Mouse (Mus musculus) kidney, adult 2 months (tissue): ENCODE measurements at regions not wholly inside any gene's neighbourhood (a gene's known extent, or its start where the extent isn't known, plus 50 kb on each side); places are given as distances from the start of the nearest gene placed in this dataset.

ENCODE experiments used
- CTCF ChIP-seq: fragments of 200-500 bp; conservative IDR thresholded peaks from 2 replicates; pipeline ENCODE4 v1.5.1; 2011; ENCODE audit warnings: low read depth, mild to moderate bottlenecking, control low read depth, low read length, moderate library complexity, mixed read lengths; ENCODE audit not compliant: insufficient read depth, insufficient read length
- POLR2A ChIP-seq: fragments of 200-500 bp; IDR thresholded peaks from one replicate; pipeline ENCODE4 v1.6.1; 2011; ENCODE audit warnings: low read depth, low read length, control low read depth

DNA sequence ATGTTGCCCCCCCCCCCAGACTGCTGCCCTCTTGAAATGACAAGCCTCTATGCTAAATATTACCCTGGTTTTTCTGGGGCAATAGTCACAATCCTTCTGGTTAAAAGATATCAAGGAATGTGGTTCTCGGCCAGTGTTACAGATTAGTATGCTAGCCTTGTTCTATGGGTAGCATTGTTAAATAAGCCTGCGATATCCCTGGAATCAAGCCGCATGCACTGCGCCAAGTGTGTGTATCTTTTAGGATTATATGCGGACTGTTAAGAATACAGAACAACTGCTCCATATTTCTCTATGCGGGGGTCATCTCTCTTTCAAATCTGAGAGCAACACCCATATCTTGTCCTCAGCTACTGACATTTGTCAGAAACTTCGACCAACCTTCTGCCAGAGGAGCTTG, 128.7 kb upstream of the Pitx2 start:
- TF ChIP-seq CTCF = no peak
- no peak for TF ChIP-seq POLR2A
